Mouse (Mus musculus) liver, adult 2 months (tissue): ENCODE measurements at regions not wholly inside any gene's neighbourhood (a gene's known extent, or its start where the extent isn't known, plus 50 kb on each side); places are given as distances from the start of the nearest gene placed in this dataset.

ENCODE experiments used
- DNase-seq: peaks from one replicate; pipeline ENCODE4 v3.0.0-alpha.2; 2011; ENCODE audit warnings: low read depth, low spot score; ENCODE audit errors: extremely low read depth
- H3K27ac ChIP-seq: fragments of 200-500 bp; replicated peaks from 2 replicates; pipeline ENCODE4 v1.5.1; 2012; ENCODE audit warnings: low read depth, mild to moderate bottlenecking, control low read depth, inconsistent platforms, low read length; ENCODE audit not compliant: insufficient read depth
- H3K27me3 ChIP-seq: fragments of 200-500 bp; 2 replicates; pipeline ENCODE4 v1.6.1; 2012; ENCODE audit warnings: mild to moderate bottlenecking, moderate library complexity, low read length, inconsistent platforms; ENCODE audit not compliant: control insufficient read depth, insufficient read depth
- H3K36me3 ChIP-seq: fragments of 200-500 bp; 2 replicates; pipeline ENCODE4 v1.6.1; 2012; ENCODE audit warnings: low read length, inconsistent platforms; ENCODE audit not compliant: control insufficient read depth, insufficient read depth
- H3K4me1 ChIP-seq: fragments of 200-500 bp; 2 replicates; pipeline ENCODE4 v1.6.1; 2011; ENCODE audit warnings: low read length; ENCODE audit not compliant: control insufficient read depth, insufficient read depth
- H3K4me3 ChIP-seq: fragments of 200-500 bp; 2 replicates; pipeline ENCODE4 v1.5.1; 2011; ENCODE audit warnings: low read depth, mild to moderate bottlenecking, control low read depth, low read length, moderate library complexity; ENCODE audit not compliant: insufficient read depth
- H3K79me2 ChIP-seq: fragments of 200-500 bp; 2 replicates; pipeline ENCODE4 v1.6.1; 2012; ENCODE audit warnings: inconsistent platforms, mild to moderate bottlenecking, low read length, moderate library complexity; ENCODE audit not compliant: control insufficient read depth, insufficient read depth
- H3K9ac ChIP-seq: fragments of 200-500 bp; 2 replicates; pipeline ENCODE4 v1.6.1; 2012; ENCODE audit warnings: low read depth, mild to moderate bottlenecking, control low read depth, inconsistent platforms, low read length
- CTCF ChIP-seq: fragments of 200-500 bp; IDR thresholded peaks from 2 replicates; pipeline ENCODE4 v1.5.1; 2011; ENCODE audit warnings: low read depth, low read length, control low read depth
- POLR2A ChIP-seq: fragments of 200-500 bp; IDR thresholded peaks from 2 replicates; pipeline ENCODE4 v1.6.1; 2011; ENCODE audit warnings: low read length, control low read depth; ENCODE audit not compliant: insufficient read depth; ENCODE audit errors: extremely low read depth
- whole genome bisulfite sequencing: fragments of 180-500 bp; shearing (Covaris S2); methylation state at CpG from one replicate; pipeline ENCODE4 v1.1.7; 2018; 5-methylcytosine and 5-hydroxymethylcytosine counted together

DNA sequence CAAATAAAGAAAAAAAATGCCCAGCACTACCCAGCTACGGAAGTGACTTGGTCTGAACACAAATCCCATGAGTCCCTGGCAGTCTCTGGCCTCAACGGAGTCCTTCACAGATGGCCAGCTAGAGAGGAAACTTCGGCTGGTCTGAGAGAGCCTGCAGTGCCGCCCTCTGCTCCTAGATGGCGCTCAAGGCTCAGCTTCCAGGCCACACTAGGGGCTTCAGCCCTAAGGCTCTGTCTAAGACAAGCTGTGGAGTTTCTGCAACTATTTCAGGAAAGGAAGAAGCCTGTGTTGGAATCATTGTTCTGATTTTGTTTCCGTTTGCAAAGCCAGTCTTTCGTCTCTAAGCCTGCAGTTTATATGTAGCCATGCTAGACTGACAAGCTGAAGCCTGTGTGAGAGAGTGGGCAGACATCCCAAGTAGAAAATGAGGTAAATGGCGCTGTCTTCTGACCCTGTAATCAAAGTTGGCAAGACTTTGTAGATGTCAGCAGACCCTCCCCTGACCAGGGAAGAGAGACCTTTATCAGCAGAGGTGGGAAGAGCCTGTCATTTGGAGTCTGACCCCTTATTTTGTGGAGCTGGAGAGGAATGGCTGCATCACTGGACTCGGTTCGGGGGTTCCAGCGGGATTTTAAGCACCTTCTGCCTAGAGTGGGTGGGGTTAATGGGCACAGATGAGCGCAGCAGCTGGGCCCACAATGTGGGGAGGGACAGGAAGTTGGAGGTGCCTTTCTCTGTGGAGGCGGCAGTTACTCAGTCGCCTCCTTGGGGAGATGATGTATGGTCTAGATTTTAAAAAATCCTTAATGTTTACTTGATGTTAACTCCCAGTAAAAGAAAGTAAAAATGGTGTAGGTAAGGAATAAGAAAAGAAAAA lies 197.5 kb downstream of the Nucb2 start:
- Histone ChIP-seq H3K79me2 (no peaks in the 10 kb centered on the region), H3K36me3 (no peaks in the 10 kb centered on the region), H3K4me1 (no peaks in the 10 kb centered on the region), H3K4me3 (no peak overlapping the region), H3K27ac (no peak overlapping the region), H3K9ac (no peak overlapping the region), H3K27me3 (no peaks in the 10 kb centered on the region)
- 42% methylated on average over 14 of the region's 14 CpGs for WGBS
- TF ChIP-seq CTCF (peak; percentile 83), POLR2A (no peak)
- DNase-seq = peak; percentile 6

- no peak overlapping the region for H3K27ac ChIP-seq
- no peak for DNase-seq
- WGBS = 89% methylated on average over 2 of the region's 2 CpGs
Observed at GRCm38 (mm10) chr7:116702596-116702995, 198.4 kb downstream of the Nucb2 start.

DNA sequence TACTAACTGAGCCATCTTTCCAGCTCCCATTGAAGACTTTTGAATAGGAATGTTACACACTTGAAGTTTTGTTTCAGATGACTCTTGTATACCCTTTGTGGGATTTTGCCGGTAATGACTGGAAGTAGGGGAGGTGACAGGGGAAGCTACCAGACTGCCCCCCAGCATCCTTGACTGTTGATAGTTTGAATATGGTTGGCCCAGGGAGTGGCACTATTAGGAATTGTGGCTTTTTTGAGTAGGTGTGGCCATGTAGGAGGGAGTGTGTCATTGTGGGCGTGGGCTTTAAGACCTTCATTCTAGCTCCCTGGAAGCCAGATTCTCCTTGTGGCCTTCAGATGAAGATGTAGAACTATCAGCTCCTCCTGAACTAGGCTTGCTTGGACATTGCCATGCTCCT lies 207.4 kb downstream of the Nucb2 start:
- WGBS = 85% methylated on average over 2 of the region's 2 CpGs
- H3K27ac ChIP-seq = no peak overlapping the region
- no peak for TF ChIP-seq POLR2A
- no peak for TF ChIP-seq CTCF
- no peak overlapping the region for H3K9ac ChIP-seq
- no peaks in the 10 kb centered on the region for H3K36me3 ChIP-seq
- no peak for DNase-seq
- H3K4me1 ChIP-seq = no peaks in the 10 kb centered on the region
- no peak overlapping the region for H3K4me3 ChIP-seq
- H3K79me2 ChIP-seq = no peaks in the 10 kb centered on the region
- no peaks in the 10 kb centered on the region for H3K27me3 ChIP-seq

More at GRCm38 (mm10) chr7:116702596-116702995, 198.4 kb downstream of the Nucb2 start:
- Histone ChIP-seq H3K36me3 (no peaks in the 10 kb centered on the region), H3K4me3 (no peak overlapping the region), H3K27me3 (no peaks in the 10 kb centered on the region), H3K4me1 (no peaks in the 10 kb centered on the region), H3K9ac (no peak overlapping the region), H3K79me2 (no peaks in the 10 kb centered on the region)
- TF ChIP-seq CTCF = no peak
- TF ChIP-seq POLR2A = no peak

- H3K4me1 ChIP-seq = no peaks in the 10 kb centered on the region
- no peaks in the 10 kb centered on the region for H3K27me3 ChIP-seq
- H3K79me2 ChIP-seq = no peaks in the 10 kb centered on the region
- no peak overlapping the region for H3K27ac ChIP-seq
- no peak overlapping the region for H3K9ac ChIP-seq
- 66% methylated on average over 8 of the region's 8 CpGs for WGBS
- peak; percentile 12 for DNase-seq
- H3K4me3 ChIP-seq = no peak overlapping the region
- H3K36me3 ChIP-seq = no peaks in the 10 kb centered on the region
- no peak for TF ChIP-seq POLR2A
- no peak for TF ChIP-seq CTCF
Observed at GRCm38 (mm10) chr7:116713200-116713599, 209.0 kb downstream of the Nucb2 start.

DNA sequence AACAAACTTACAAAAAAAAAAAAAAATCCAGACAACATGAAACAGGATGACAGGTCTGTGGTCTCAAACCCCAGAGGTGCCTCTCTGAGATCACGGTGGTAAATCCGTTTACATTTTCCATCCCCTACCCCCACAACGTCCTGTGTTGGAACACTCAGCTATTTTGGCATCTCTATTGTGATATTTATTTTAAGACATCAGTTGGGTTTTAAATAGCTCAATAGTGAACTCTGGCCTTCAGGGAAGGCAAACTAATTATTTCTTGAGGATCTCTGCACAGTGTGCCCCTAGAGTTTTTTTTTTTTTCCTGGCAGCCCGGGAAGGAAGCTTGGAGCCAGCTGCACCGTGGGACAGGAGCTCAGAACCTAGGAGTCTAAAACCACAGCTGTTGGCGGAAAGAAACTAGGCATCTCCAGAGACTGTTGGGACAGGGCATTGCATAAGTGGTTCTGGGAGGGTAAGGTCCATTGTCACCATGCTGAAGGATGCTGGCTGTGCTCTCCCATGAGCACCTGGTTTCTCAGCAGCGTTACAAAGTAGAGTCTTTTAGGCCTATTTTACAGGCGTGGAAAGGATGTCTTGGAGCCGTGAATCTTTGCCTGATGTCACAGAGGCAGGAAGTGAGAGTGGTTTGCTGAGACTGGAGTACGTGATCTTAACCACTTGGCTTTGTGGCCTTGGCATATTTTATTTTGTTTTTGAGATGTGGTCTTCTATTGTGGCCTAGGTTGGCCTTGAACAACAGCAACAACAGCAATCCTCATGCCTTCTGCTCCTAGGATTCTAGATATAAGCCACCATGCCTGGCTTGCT lies 211.3 kb downstream of the Nucb2 start:
- Histone ChIP-seq H3K4me3 (no peak overlapping the region), H3K9ac (no peak overlapping the region), H3K4me1 (no peaks in the 10 kb centered on the region), H3K27ac (no peak overlapping the region), H3K79me2 (no peaks in the 10 kb centered on the region), H3K27me3 (no peaks in the 10 kb centered on the region), H3K36me3 (no peaks in the 10 kb centered on the region)
- DNase-seq = no peak
- no peak for TF ChIP-seq CTCF
- TF ChIP-seq POLR2A = no peak
- 60% methylated on average over 10 of the region's 10 CpGs for WGBS
